Mouse (Mus musculus): ENCODE results near the gene Alpi. TPM values are rescaled to one million over a fixed set of nuclear protein-coding genes. Genes with fewer than 3 reads are reported as not detected.

The Alpi gene
- total and polyA plus RNA-seq, 2 experiments from 2014 or later, result 0.49 TPM; not detected in 1

GRCm38 (mm10) chr1:87127206-87128030 is 26.0 kb upstream of the Alpi start:
- Histone ChIP-seq H3K4me3 (ENCODE audit: low read depth, low read length) (peak overlapping the region; percentile 27; the same call in 1 of the 2 replicates), H3K9me3 (ENCODE audit: low read length) (no peaks in the 10 kb centered on the region), H3K27me3 (ENCODE audit: insufficient read depth, low read length) (0 out of 2 replicates have a peak, but pooled peaks cover 18% of the 10 kb centered on the region), H3K4me2 (ENCODE audit: low read depth, low read length, poor library complexity, severe bottlenecking) (peak overlapping the region; percentile 43), H3K27ac (ENCODE audit: low read depth, low read length) (no peak overlapping the region), H3K4me1 (ENCODE audit: insufficient read depth, low read length) (no peaks in the 10 kb centered on the region), H3K36me3 (ENCODE audit: insufficient read depth, low read length) (no peaks in the 10 kb centered on the region), H3K9ac (replicated peaks; ENCODE audit: low read length, poor library complexity, severe bottlenecking) (no peak overlapping the region)
- TF ChIP-seq CTCF (IDR thresholded peaks at IDR 0.05), result no peak
- no peak for DNase-seq (ENCODE audit: low spot score)
- peak; percentile 58; the same call in 1 of the 2 replicates for ATAC-seq (ENCODE audit: low FRiP score)
- 8% methylated on average over 42 of the region's 43 CpGs for WGBS

GRCm38 (mm10) chr1:87124673-87125072 is 23.3 kb upstream of the Alpi start, which contains the start of gene Akp3:
Akp3 (plus strand) TSS chr1:87124973.
- DNase-seq (ENCODE audit: low spot score) (no peak), ATAC-seq (ENCODE audit: low FRiP score) (no peak)
- Histone ChIP-seq H3K9ac (replicated peaks; ENCODE audit: low read length, poor library complexity, severe bottlenecking) (no peak within 1 kb of the TSS), H3K27me3 (ENCODE audit: insufficient read depth, low read length) (0 out of 2 replicates have a peak, but pooled peaks cover 18% of the 10 kb centered on the region), H3K4me2 (ENCODE audit: low read depth, low read length, poor library complexity, severe bottlenecking) (no peak within 1 kb of the TSS), H3K4me3 (ENCODE audit: low read depth, low read length) (no peak within 1 kb of the TSS), H3K9me3 (ENCODE audit: low read length) (no peaks in the 10 kb centered on the region), H3K4me1 (ENCODE audit: insufficient read depth, low read length) (no peaks in the 10 kb centered on the region), H3K27ac (ENCODE audit: low read depth, low read length) (no peak within 1 kb of the TSS), H3K36me3 (ENCODE audit: insufficient read depth, low read length) (no peaks in the 10 kb centered on the region)
- 72% methylated on average over 6 of the region's 6 CpGs for WGBS
- no peak for TF ChIP-seq CTCF (IDR thresholded peaks at IDR 0.05)

- 90% methylated on average over 1 of the region's 1 CpGs for WGBS
- no peak for TF ChIP-seq CTCF (IDR thresholded peaks at IDR 0.05)
- Histone ChIP-seq H3K27ac (ENCODE audit: low read depth, low read length) (no peak overlapping the region), H3K4me1 (ENCODE audit: insufficient read depth, low read length) (no peaks in the 10 kb centered on the region), H3K4me2 (ENCODE audit: low read depth, low read length, poor library complexity, severe bottlenecking) (no peak overlapping the region), H3K36me3 (ENCODE audit: insufficient read depth, low read length) (no peaks in the 10 kb centered on the region), H3K9me3 (ENCODE audit: low read length) (no peaks in the 10 kb centered on the region), H3K4me3 (ENCODE audit: low read depth, low read length) (no peak overlapping the region), H3K27me3 (ENCODE audit: insufficient read depth, low read length) (no peaks in the 10 kb centered on the region), H3K9ac (replicated peaks; ENCODE audit: low read length, poor library complexity, severe bottlenecking) (no peak overlapping the region)
- ATAC-seq (ENCODE audit: low FRiP score), result no peak
- DNase-seq (ENCODE audit: low spot score), result no peak
Measured at GRCm38 (mm10) chr1:87114784-87115183, 13.4 kb upstream of the Alpi start.

- no peak for DNase-seq (ENCODE audit: low spot score)
Measured at GRCm38 (mm10) chr1:87111719-87112354, 10.4 kb upstream of the Alpi start.

GRCm38 (mm10) chr1:87108564-87108963 is 7.2 kb upstream of the Alpi start:
- H3K4me2 ChIP-seq (ENCODE audit: low read depth, low read length, poor library complexity, severe bottlenecking), result no peak overlapping the region
- H3K4me3 ChIP-seq (ENCODE audit: low read depth, low read length), result no peak overlapping the region
- no peaks in the 10 kb centered on the region for H3K36me3 ChIP-seq (ENCODE audit: insufficient read depth, low read length)
- no peak for TF ChIP-seq CTCF (IDR thresholded peaks at IDR 0.05)
- H3K27me3 ChIP-seq (ENCODE audit: insufficient read depth, low read length), result no peaks in the 10 kb centered on the region
- no peaks in the 10 kb centered on the region for H3K9me3 ChIP-seq (ENCODE audit: low read length)
- no peak overlapping the region for H3K27ac ChIP-seq (ENCODE audit: low read depth, low read length)
- no peak overlapping the region for H3K9ac ChIP-seq (replicated peaks; ENCODE audit: low read length, poor library complexity, severe bottlenecking)
- 87% methylated on average over 4 of the region's 4 CpGs for WGBS
- H3K4me1 ChIP-seq (ENCODE audit: insufficient read depth, low read length), result no peaks in the 10 kb centered on the region
- no peak for DNase-seq (ENCODE audit: low spot score)
- no peak for ATAC-seq (ENCODE audit: low FRiP score)

More at GRCm38 (mm10) chr1:87111719-87112354, 10.4 kb upstream of the Alpi start:
- H3K9ac ChIP-seq (replicated peaks; ENCODE audit: low read length, poor library complexity, severe bottlenecking), result no peak overlapping the region
- no peak for ATAC-seq (ENCODE audit: low FRiP score)
- 39% methylated on average over 9 of the region's 9 CpGs for WGBS
- no peaks in the 10 kb centered on the region for H3K9me3 ChIP-seq (ENCODE audit: low read length)
- H3K27me3 ChIP-seq (ENCODE audit: insufficient read depth, low read length), result no peaks in the 10 kb centered on the region
- peak; percentile 38 for TF ChIP-seq CTCF (IDR thresholded peaks at IDR 0.05)
- no peaks in the 10 kb centered on the region for H3K4me1 ChIP-seq (ENCODE audit: insufficient read depth, low read length)
- no peaks in the 10 kb centered on the region for H3K36me3 ChIP-seq (ENCODE audit: insufficient read depth, low read length)
- no peak overlapping the region for H3K4me2 ChIP-seq (ENCODE audit: low read depth, low read length, poor library complexity, severe bottlenecking)
- no peak overlapping the region for H3K27ac ChIP-seq (ENCODE audit: low read depth, low read length)
- H3K4me3 ChIP-seq (ENCODE audit: low read depth, low read length), result no peak overlapping the region

- WGBS, result 79% methylated on average over 8 of the region's 8 CpGs
- Histone ChIP-seq H3K9me3 (ENCODE audit: low read length) (no peaks in the 10 kb centered on the region), H3K4me1 (ENCODE audit: insufficient read depth, low read length) (no peaks in the 10 kb centered on the region), H3K36me3 (ENCODE audit: insufficient read depth, low read length) (no peaks in the 10 kb centered on the region), H3K4me3 (ENCODE audit: low read depth, low read length) (no peak overlapping the region), H3K27ac (ENCODE audit: low read depth, low read length) (no peak overlapping the region), H3K27me3 (ENCODE audit: insufficient read depth, low read length) (no peaks in the 10 kb centered on the region), H3K9ac (replicated peaks; ENCODE audit: low read length, poor library complexity, severe bottlenecking) (no peak overlapping the region), H3K4me2 (ENCODE audit: low read depth, low read length, poor library complexity, severe bottlenecking) (no peak overlapping the region)
- no peak for TF ChIP-seq CTCF (IDR thresholded peaks at IDR 0.05)
- ATAC-seq (ENCODE audit: low FRiP score), result no peak
- no peak for DNase-seq (ENCODE audit: low spot score)
Measured at GRCm38 (mm10) chr1:87106536-87106935, 5.1 kb upstream of the Alpi start.
